Mouse (Mus musculus): Measurements from ENCODE around the gene Pik3r1. TPM values are rescaled to one million over a fixed set of nuclear protein-coding genes. Genes with fewer than 3 reads are reported as not detected.

Pik3r1 gene
- total and polyA plus RNA-seq, 2 experiments from 2014 or later, result 16.3 to 31.6 TPM

DNA sequence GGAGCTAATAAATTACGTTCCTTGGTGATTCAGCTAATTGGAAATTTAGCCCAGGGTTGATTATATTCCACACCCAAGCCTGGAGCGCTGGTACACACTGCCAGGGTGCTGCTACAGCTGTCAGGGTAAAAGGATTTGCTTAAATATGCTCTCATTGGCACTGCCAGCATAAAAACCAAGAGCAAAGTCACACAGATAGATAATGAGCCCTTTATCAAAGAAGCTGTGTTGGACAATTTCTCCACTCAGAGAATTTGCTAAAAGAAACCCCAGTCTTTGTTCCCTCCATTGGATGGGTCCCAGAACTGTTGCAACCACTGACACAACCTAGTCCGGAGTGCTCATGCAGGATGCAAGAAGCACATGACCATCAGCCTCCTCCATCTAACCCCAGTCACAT is 9.8 kb upstream of the Pik3r1 start:
- Histone ChIP-seq H3K27me3 (ENCODE audit: control insufficient read depth, insufficient read depth, low read length) (no peaks in the 10 kb centered on the region), H3K36me3 (replicated peaks; ENCODE audit: control insufficient read depth, insufficient read depth, low read length) (no peaks in the 10 kb centered on the region), H3K4me2 (ENCODE audit: low read depth, low read length) (no peak overlapping the region), H3K4me1 (ENCODE audit: control insufficient read depth, insufficient read depth) (no peaks in the 10 kb centered on the region), H3K27ac (ENCODE audit: low read depth) (no peak overlapping the region), H3K4me3 (ENCODE audit: low read depth, low read length) (no peak overlapping the region), H3K9ac (replicated peaks; ENCODE audit: low read depth, low read length) (no peak overlapping the region), H3K9me3 (replicated peaks; ENCODE audit: control insufficient read depth, low read length) (no peaks in the 10 kb centered on the region)
- WGBS, result 81% methylated on average over 3 of the region's 3 CpGs
- ATAC-seq (ENCODE audit: insufficient read depth, low read depth) (no peak), DNase-seq (ENCODE audit: low spot score) (no peak)
- no peak for TF ChIP-seq CTCF (IDR thresholded peaks at IDR 0.05; ENCODE audit: low read depth)
- TF ChIP-seq EP300 (IDR thresholded peaks at IDR 0.05; ENCODE audit: low read depth), result no peak

- TF ChIP-seq CTCF (IDR thresholded peaks at IDR 0.05; ENCODE audit: low read depth), result no peak
- TF ChIP-seq EP300 (IDR thresholded peaks at IDR 0.05; ENCODE audit: low read depth), result no peak
- H3K9ac ChIP-seq (replicated peaks; ENCODE audit: low read depth, low read length), result no peak overlapping the region
- no peak for ATAC-seq (ENCODE audit: insufficient read depth, low read depth)
Observed at GRCm38 (mm10) chr13:101771071-101771470, 3.1 kb upstream of the Pik3r1 start.

GRCm38 (mm10) chr13:101769955-101770354 is 1.9 kb upstream of the Pik3r1 start:
- peaks cover 16% of the 10 kb centered on the region; the same call in 1 of the 2 replicates for H3K4me1 ChIP-seq (ENCODE audit: control insufficient read depth, insufficient read depth)
- H3K4me2 ChIP-seq (ENCODE audit: low read depth, low read length), result no peak overlapping the region
- no peak overlapping the region for H3K27ac ChIP-seq (ENCODE audit: low read depth)
- WGBS, result 90% methylated on average over 4 of the region's 4 CpGs
- H3K4me3 ChIP-seq (ENCODE audit: low read depth, low read length), result no peak overlapping the region
- ATAC-seq (ENCODE audit: insufficient read depth, low read depth) (no peak), DNase-seq (ENCODE audit: low spot score) (no peak)
- H3K9ac ChIP-seq (replicated peaks; ENCODE audit: low read depth, low read length), result no peak overlapping the region
- H3K27me3 ChIP-seq (ENCODE audit: control insufficient read depth, insufficient read depth, low read length), result no peaks in the 10 kb centered on the region
- no peaks in the 10 kb centered on the region for H3K36me3 ChIP-seq (replicated peaks; ENCODE audit: control insufficient read depth, insufficient read depth, low read length)
- H3K9me3 ChIP-seq (replicated peaks; ENCODE audit: control insufficient read depth, low read length), result no peaks in the 10 kb centered on the region
- TF ChIP-seq CTCF (IDR thresholded peaks at IDR 0.05; ENCODE audit: low read depth), result no peak
- no peak for TF ChIP-seq EP300 (IDR thresholded peaks at IDR 0.05; ENCODE audit: low read depth)

More at GRCm38 (mm10) chr13:101771071-101771470, 3.1 kb upstream of the Pik3r1 start:
- no peak overlapping the region for H3K4me2 ChIP-seq (ENCODE audit: low read depth, low read length)
- DNase-seq (ENCODE audit: low spot score), result no peak
- no peak overlapping the region for H3K27ac ChIP-seq (ENCODE audit: low read depth)
- H3K4me3 ChIP-seq (ENCODE audit: low read depth, low read length), result no peak overlapping the region
- H3K4me1 ChIP-seq (ENCODE audit: control insufficient read depth, insufficient read depth), result peaks cover 4% of the 10 kb centered on the region; the same call in 1 of the 2 replicates
- no peaks in the 10 kb centered on the region for H3K36me3 ChIP-seq (replicated peaks; ENCODE audit: control insufficient read depth, insufficient read depth, low read length)
- H3K27me3 ChIP-seq (ENCODE audit: control insufficient read depth, insufficient read depth, low read length), result no peaks in the 10 kb centered on the region
- no peaks in the 10 kb centered on the region for H3K9me3 ChIP-seq (replicated peaks; ENCODE audit: control insufficient read depth, low read length)

GRCm38 (mm10) chr13:101768630-101768991 is 594 bp upstream of the Pik3r1 start:
- H3K27me3 ChIP-seq (ENCODE audit: control insufficient read depth, insufficient read depth, low read length), result no peaks in the 10 kb centered on the region
- no peaks in the 10 kb centered on the region for H3K9me3 ChIP-seq (replicated peaks; ENCODE audit: control insufficient read depth, low read length)
- TF ChIP-seq EP300 (IDR thresholded peaks at IDR 0.05; ENCODE audit: low read depth) (0 out of 2 replicates have a peak, but pooled peaks have one; percentile 32), CTCF (IDR thresholded peaks at IDR 0.05; ENCODE audit: low read depth) (no peak)
- WGBS, result 0% methylated on average over 15 of the region's 17 CpGs
- peak overlapping the region; percentile 95 for H3K27ac ChIP-seq (ENCODE audit: low read depth)
- H3K4me1 ChIP-seq (ENCODE audit: control insufficient read depth, insufficient read depth), result peaks cover 27% of the 10 kb centered on the region; the same call in 1 of the 2 replicates
- DNase-seq (ENCODE audit: low spot score) (peak; percentile 78), ATAC-seq (ENCODE audit: insufficient read depth, low read depth) (peak; percentile 57)
- no peaks in the 10 kb centered on the region for H3K36me3 ChIP-seq (replicated peaks; ENCODE audit: control insufficient read depth, insufficient read depth, low read length)
- H3K4me3 ChIP-seq (ENCODE audit: low read depth, low read length), result peak overlapping the region; percentile 94
- peak overlapping the region; percentile 98 for H3K9ac ChIP-seq (replicated peaks; ENCODE audit: low read depth, low read length)
- peak overlapping the region; percentile 86 for H3K4me2 ChIP-seq (ENCODE audit: low read depth, low read length)

GRCm38 (mm10) chr13:101767013-101767808 is 806 bp downstream of the Pik3r1 start:
- peak overlapping the region; percentile 95 for H3K27ac ChIP-seq (ENCODE audit: low read depth)
- no peaks in the 10 kb centered on the region for H3K27me3 ChIP-seq (ENCODE audit: control insufficient read depth, insufficient read depth, low read length)
- H3K9me3 ChIP-seq (replicated peaks; ENCODE audit: control insufficient read depth, low read length), result no peaks in the 10 kb centered on the region
- WGBS, result under 1% methylated on average over 52 of the region's 60 CpGs
- ATAC-seq (ENCODE audit: insufficient read depth, low read depth), result peak; percentile 37
- TF ChIP-seq CTCF (IDR thresholded peaks at IDR 0.05; ENCODE audit: low read depth) (no peak), EP300 (IDR thresholded peaks at IDR 0.05; ENCODE audit: low read depth) (no peak; the same call in none of the 2 replicates)
- H3K9ac ChIP-seq (replicated peaks; ENCODE audit: low read depth, low read length), result peak overlapping the region; percentile 98
- peak; percentile 58 for DNase-seq (ENCODE audit: low spot score)
- H3K4me2 ChIP-seq (ENCODE audit: low read depth, low read length), result peak overlapping the region; percentile 86
- H3K4me1 ChIP-seq (ENCODE audit: control insufficient read depth, insufficient read depth), result peaks cover 38% of the 10 kb centered on the region
- H3K36me3 ChIP-seq (replicated peaks; ENCODE audit: control insufficient read depth, insufficient read depth, low read length), result no peaks in the 10 kb centered on the region
- H3K4me3 ChIP-seq (ENCODE audit: low read depth, low read length), result peak overlapping the region; percentile 94

Measured in heart, postnatal 0 days (tissue).